Mouse (Mus musculus): Measurements from ENCODE around the gene Ndufa8.

DNA sequence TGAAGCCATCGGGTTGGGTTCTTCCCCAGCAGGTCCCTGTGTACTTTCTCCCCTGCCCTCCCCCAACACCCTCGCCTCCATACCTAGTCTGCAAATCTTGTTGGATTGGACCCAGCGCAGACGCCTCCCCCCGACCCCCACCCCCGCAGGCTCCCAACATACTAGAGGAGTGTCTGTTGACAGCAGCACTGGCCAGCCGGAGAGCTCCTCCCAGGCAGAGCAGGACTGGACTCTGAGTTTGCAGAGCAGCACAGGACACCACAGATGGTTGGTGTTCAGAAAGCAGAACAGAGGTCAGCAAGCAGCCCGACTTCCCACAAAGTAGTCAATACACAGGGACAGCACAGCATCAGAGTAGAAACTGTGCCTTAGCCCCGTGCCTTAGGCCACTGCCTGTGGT lies 32.2 kb upstream of the Ndufa8 start:
- TF ChIP-seq POLR2A (IDR thresholded peaks at IDR 0.05; ENCODE audit: low read depth, low read length) (no peak), CTCF (IDR thresholded peaks at IDR 0.05; ENCODE audit: borderline replicate concordance, insufficient read depth, low read length) (no peak)

All from embryonic fibroblast, embryonic 13.5 days (primary cell).